Mouse (Mus musculus): ENCODE results near the gene Syt7.

GRCm38 (mm10) chr19:10352218-10352617 lies 36.7 kb upstream of the Syt7 start:
- TF ChIP-seq CTCF (IDR thresholded peaks at IDR 0.05; ENCODE audit: low read depth) (no peak), EP300 (IDR thresholded peaks at IDR 0.05; ENCODE audit: low read depth) (no peak)

Measured in heart, postnatal 0 days (tissue).